22 mouse cellular contexts compared by ENCODE assay signal in the genomic region with DNA sequence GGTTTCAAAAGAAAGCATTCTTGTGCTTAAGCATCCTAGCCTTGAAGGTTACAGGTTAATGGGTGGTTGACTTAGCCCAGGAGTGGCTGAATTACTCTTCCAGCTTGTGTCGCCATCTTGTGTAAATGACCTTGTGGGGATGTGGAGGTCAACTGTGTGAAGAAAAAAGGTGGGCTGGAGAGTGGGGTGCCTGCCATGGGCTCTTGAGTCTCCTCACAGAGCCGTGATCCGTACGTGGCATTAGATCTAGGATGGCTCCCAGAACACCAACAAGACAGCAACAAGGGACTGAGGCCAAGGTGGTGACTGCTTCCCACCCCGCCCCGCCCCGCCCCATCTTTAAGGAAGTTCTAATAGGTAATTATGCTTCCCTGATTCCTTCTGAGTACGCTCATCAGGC. TPM values are rescaled to one million over a fixed set of nuclear protein-coding genes. Genes with fewer than 3 reads are reported as not detected.
DNase-seq lines count a peak whose midpoint lies in the region; ATAC-seq and TF ChIP-seq lines count a peak whose summit lies in the region.
"Had no signal": no experiment of that assay in that cellular context is flagged by ENCODE, and none has a peak within 500 bp of the region (broad histone marks: within the 10 kb centered on the region; RNA-seq: fewer than 3 reads in every experiment).

No protein-coding gene starts in this region.

- TF ChIP-seq POLR2A in kidney, adult 2 months (IDR thresholded peaks at IDR 0.05; ENCODE audit: low read depth, low read length) = no peak

- H3K4me3 ChIP-seq in heart, embryonic 12.5 days = 0 out of 2 replicates have a peak overlapping the region, but pooled peaks have one; percentile 12
- H3K4me3 ChIP-seq in hindbrain, embryonic 10.5 days = no peak overlapping the region
- H3K4me3 ChIP-seq in hindbrain, embryonic 12.5 days = no peak overlapping the region
- H3K4me3 ChIP-seq in midbrain, embryonic 14.5 days (replicated peaks; ENCODE audit: low read depth, low read length) = no peak overlapping the region
- no peak overlapping the region for H3K4me3 ChIP-seq in midbrain, embryonic 15.5 days
- H3K4me3 ChIP-seq in kidney, adult 2 months (ENCODE audit: insufficient read depth, low read depth, low read length) = no peak overlapping the region
- H3K4me3 ChIP-seq: embryonic facial prominence, embryonic 15.5 days; liver, embryonic 13.5 days had no signal

- peak overlapping the region; percentile 47 for H3K4me2 ChIP-seq in heart, embryonic 12.5 days
- no peak overlapping the region for H3K4me2 ChIP-seq in hindbrain, embryonic 12.5 days (replicated peaks)
- no peak overlapping the region for H3K4me2 ChIP-seq in midbrain, embryonic 14.5 days (ENCODE audit: low read length)
- no peak overlapping the region for H3K4me2 ChIP-seq in midbrain, embryonic 15.5 days
- H3K4me2 ChIP-seq: embryonic facial prominence, embryonic 15.5 days; liver, embryonic 13.5 days had no signal

- H3K27ac ChIP-seq in heart, embryonic 12.5 days (ENCODE audit: poor library complexity, severe bottlenecking) = no peak overlapping the region
- peak overlapping the region; percentile 73 for H3K27ac ChIP-seq in hindbrain, embryonic 10.5 days
- no peak overlapping the region for H3K27ac ChIP-seq in hindbrain, embryonic 12.5 days
- peak overlapping the region; percentile 50 for H3K27ac ChIP-seq in midbrain, embryonic 14.5 days (replicated peaks; ENCODE audit: low read depth, low read length)
- H3K27ac ChIP-seq in midbrain, embryonic 15.5 days = no peak overlapping the region
- no peak overlapping the region for H3K27ac ChIP-seq in kidney, adult 2 months (ENCODE audit: insufficient read depth, low read depth, low read length)
- H3K27ac ChIP-seq: embryonic facial prominence, embryonic 15.5 days; kidney, postnatal 0 days; liver, embryonic 13.5 days had no signal

- no peak for TF ChIP-seq CTCF in kidney, adult 2 months (conservative IDR thresholded peaks at IDR 0.05; ENCODE audit: insufficient read depth, insufficient read length, low read depth, low read length)

- H3K9me3 ChIP-seq in heart, embryonic 12.5 days (replicated peaks) = peaks cover 10% of the 10 kb centered on the region
- peaks cover 20% of the 10 kb centered on the region for H3K9me3 ChIP-seq in hindbrain, embryonic 10.5 days
- peaks cover 7% of the 10 kb centered on the region for H3K9me3 ChIP-seq in hindbrain, embryonic 12.5 days (replicated peaks)
- H3K9me3 ChIP-seq in midbrain, embryonic 14.5 days (ENCODE audit: control insufficient read depth, low read length) = no peaks in the 10 kb centered on the region
- H3K9me3 ChIP-seq in midbrain, embryonic 15.5 days = no peaks in the 10 kb centered on the region

- H3K27me3 ChIP-seq in heart, embryonic 12.5 days (replicated peaks) = no peaks in the 10 kb centered on the region
- no peaks in the 10 kb centered on the region for H3K27me3 ChIP-seq in hindbrain, embryonic 10.5 days (ENCODE audit: insufficient read depth, poor library complexity, severe bottlenecking)
- H3K27me3 ChIP-seq in hindbrain, embryonic 12.5 days = no peaks in the 10 kb centered on the region
- no peaks in the 10 kb centered on the region for H3K27me3 ChIP-seq in midbrain, embryonic 14.5 days (ENCODE audit: control insufficient read depth, insufficient read depth, low read length)
- H3K27me3 ChIP-seq in midbrain, embryonic 15.5 days (replicated peaks) = no peaks in the 10 kb centered on the region
- no peaks in the 10 kb centered on the region for H3K27me3 ChIP-seq in kidney, adult 2 months (replicated peaks; ENCODE audit: control insufficient read depth, insufficient read depth, low read length)
- H3K27me3 ChIP-seq: CH12.LX; embryonic facial prominence, embryonic 15.5 days; liver, embryonic 13.5 days had no signal

- H3K4me1 ChIP-seq in heart, embryonic 12.5 days (replicated peaks) = peaks cover 16% of the 10 kb centered on the region
- peaks cover 17% of the 10 kb centered on the region for H3K4me1 ChIP-seq in hindbrain, embryonic 10.5 days (replicated peaks)
- peaks cover 11% of the 10 kb centered on the region for H3K4me1 ChIP-seq in hindbrain, embryonic 12.5 days
- H3K4me1 ChIP-seq in midbrain, embryonic 14.5 days (ENCODE audit: control insufficient read depth, insufficient read depth, low read length) = 0 out of 2 replicates have a peak, but pooled peaks cover 9% of the 10 kb centered on the region
- H3K4me1 ChIP-seq in midbrain, embryonic 15.5 days = peaks cover 13% of the 10 kb centered on the region; the same call in 1 of the 2 replicates
- H3K4me1 ChIP-seq in kidney, adult 2 months (ENCODE audit: control insufficient read depth, insufficient read depth, low read length) = no peaks in the 10 kb centered on the region
- H3K4me1 ChIP-seq: liver, embryonic 13.5 days had no signal

- DNase-seq in heart, adult 9 months (ENCODE audit: low spot score in 2 of 2) = no peak
- no peak for DNase-seq in hindbrain, embryonic 10.5 days (ENCODE audit: low spot score)
- no peak for DNase-seq in midbrain, embryonic 14.5 days
- no peak for DNase-seq in kidney, adult 2 months
- DNase-seq: adrenal gland, postnatal 14 days; B cell, adult 2 months; cerebellum, adult 8-10 months; gastrocnemius, postnatal 10 days; kidney, adult 18-20 months; layer of hippocampus, adult 9-11 months; liver, embryonic 13.5 days; lung, adult 2 months; lung, postnatal 14 days; thymus, adult 18-20 months; thymus, postnatal 36 days had no signal

- no peak for ATAC-seq in heart, embryonic 12.5 days (ENCODE audit: insufficient number of reproducible peaks, low FRiP score)
- no peak for ATAC-seq in hindbrain, embryonic 12.5 days (ENCODE audit: low FRiP score)
- no peak for ATAC-seq in midbrain, embryonic 14.5 days (ENCODE audit: low FRiP score, low TSS enrichment)
- no peak for ATAC-seq in midbrain, embryonic 15.5 days (replicated peaks)
- ATAC-seq: forebrain, embryonic 16.5 days had no signal

- no peaks in the 10 kb centered on the region for H3K36me3 ChIP-seq in heart, embryonic 12.5 days
- H3K36me3 ChIP-seq in hindbrain, embryonic 10.5 days = no peaks in the 10 kb centered on the region
- no peaks in the 10 kb centered on the region for H3K36me3 ChIP-seq in hindbrain, embryonic 12.5 days
- H3K36me3 ChIP-seq in midbrain, embryonic 14.5 days (ENCODE audit: control insufficient read depth, insufficient read depth, low read length) = no peaks in the 10 kb centered on the region
- no peaks in the 10 kb centered on the region for H3K36me3 ChIP-seq in midbrain, embryonic 15.5 days (replicated peaks)
- H3K36me3 ChIP-seq in kidney, adult 2 months (ENCODE audit: control insufficient read depth, insufficient read depth, low read length) = no peaks in the 10 kb centered on the region
- H3K36me3 ChIP-seq: embryonic facial prominence, embryonic 15.5 days; liver, embryonic 13.5 days had no signal

- H3K9ac ChIP-seq in heart, embryonic 12.5 days = no peak overlapping the region
- H3K9ac ChIP-seq in hindbrain, embryonic 12.5 days = no peak overlapping the region
- no peak overlapping the region for H3K9ac ChIP-seq in midbrain, embryonic 14.5 days (replicated peaks; ENCODE audit: low read length)
- H3K9ac ChIP-seq in midbrain, embryonic 15.5 days = no peak overlapping the region
- H3K9ac ChIP-seq: embryonic facial prominence, embryonic 15.5 days; liver, embryonic 13.5 days had no signal

- WGBS in heart, embryonic 12.5 days = 66% methylated on average over 8 of the region's 8 CpGs
- 87% methylated on average over 8 of the region's 8 CpGs for WGBS in hindbrain, embryonic 10.5 days
- 90% methylated on average over 8 of the region's 8 CpGs for WGBS in hindbrain, embryonic 12.5 days
- WGBS in midbrain, embryonic 14.5 days = 88% methylated on average over 8 of the region's 8 CpGs
- WGBS in midbrain, embryonic 15.5 days = 95% methylated on average over 8 of the region's 8 CpGs
- WGBS in kidney, adult 2 months = 86% methylated on average over 8 of the region's 8 CpGs

RNA-seq across cellular contexts. Expression of gene Wif1, which starts 17.5 kb away (rescaled TPM):
- 2.9 and 3.7 TPM in 2 replicates for polyA plus RNA-seq in heart, embryonic 12.5 days (2016; fragmentation: Nextera tagmentation; extraction: Ambion mirVana)
- polyA plus RNA-seq in hindbrain, embryonic 10.5 days (2016; fragmentation: Nextera tagmentation; extraction: Ambion mirVana) = 1.5 and 1.9 TPM in 2 replicates
- 8.4 and 9.2 TPM in 2 replicates for polyA plus RNA-seq in hindbrain, embryonic 12.5 days (2016; fragmentation: Nextera tagmentation; extraction: Ambion mirVana)
- 14.3 and 14.4 TPM in 2 replicates for polyA plus RNA-seq in midbrain, embryonic 14.5 days (2014; fragmentation: Nextera tagmentation; extraction: Ambion mirVana)
- 13.1 and 19.2 TPM in 2 replicates for polyA plus RNA-seq in midbrain, embryonic 15.5 days (2015; fragmentation: Nextera tagmentation; extraction: Ambion mirVana)
- 1.8 and 2.3 TPM in 2 replicates for polyA plus RNA-seq in kidney, adult 2 months (2012; rRNA removed)

RNA-seq across cellular contexts. Expression of gene Lemd3, which starts 37.2 kb away (rescaled TPM):
- 3.3 and 4.1 TPM in 2 replicates for polyA plus RNA-seq in heart, embryonic 12.5 days (2016; fragmentation: Nextera tagmentation; extraction: Ambion mirVana)
- 2.3 and 2.6 TPM in 2 replicates for polyA plus RNA-seq in hindbrain, embryonic 10.5 days (2016; fragmentation: Nextera tagmentation; extraction: Ambion mirVana)
- 5.6 and 5.7 TPM in 2 replicates for polyA plus RNA-seq in hindbrain, embryonic 12.5 days (2016; fragmentation: Nextera tagmentation; extraction: Ambion mirVana)
- polyA plus RNA-seq in midbrain, embryonic 14.5 days (2014; fragmentation: Nextera tagmentation; extraction: Ambion mirVana) = 6.4 and 6.6 TPM in 2 replicates
- 2.9 and 3.1 TPM in 2 replicates for polyA plus RNA-seq in midbrain, embryonic 15.5 days (2015; fragmentation: Nextera tagmentation; extraction: Ambion mirVana)
- polyA plus RNA-seq in kidney, adult 2 months (2012; rRNA removed) = 3.6 and 4.1 TPM in 2 replicates

Comparison
In these comparisons a context has a peak if more than half of its experiments do, and no peak if none do; other contexts are left out.
1. H3K27ac ChIP-seq: peak in hindbrain, embryonic 10.5 days (single experiment) and midbrain, embryonic 14.5 days (single experiment); none in heart, embryonic 12.5 days (single experiment), hindbrain, embryonic 12.5 days (single experiment), midbrain, embryonic 15.5 days (single experiment) and kidney, adult 2 months (single experiment).